Mouse (Mus musculus) myocyte (in vitro differentiated cells): ENCODE measurements at regions not wholly inside any gene's neighbourhood (a gene's known extent, or its start where the extent isn't known, plus 50 kb on each side); places are given as distances from the start of the nearest gene placed in this dataset.

ENCODE experiments used
- CEBPB ChIP-seq: IDR thresholded peaks from 2 replicates; pipeline ENCODE4 v1.6.1; 2011; ENCODE audit warnings: mild to moderate bottlenecking, moderate library complexity; ENCODE audit not compliant: poor library complexity, insufficient read depth, severe bottlenecking
- E2F4 ChIP-seq: IDR thresholded peaks from one replicate; pipeline ENCODE4 v1.6.1; 2011; ENCODE audit warnings: mild to moderate bottlenecking, control low read depth, moderate library complexity; ENCODE audit not compliant: insufficient read depth
- MYOD1 ChIP-seq, 3 experiments: IDR thresholded peaks; one replicate each; pipeline ENCODE4 v1.6.1; 2011; ENCODE audit warnings: control low read depth in 2 of 3, low read depth in 2 of 3, mild to moderate bottlenecking in 2 of 3, moderate library complexity in 1 of 3; ENCODE audit not compliant: insufficient read length in 2 of 3, control insufficient read depth in 1 of 3
- POLR2A ChIP-seq: IDR thresholded peaks from one replicate; pipeline ENCODE4 v1.6.1; 2011; ENCODE audit warnings: low read depth, mild to moderate bottlenecking, control low read depth, moderate library complexity; ENCODE audit not compliant: insufficient read length
- POLR2AphosphoS2 ChIP-seq: IDR thresholded peaks from one replicate; pipeline ENCODE4 v1.6.1; 2011; ENCODE audit warnings: low read depth, control low read depth; ENCODE audit not compliant: insufficient read length
- USF1 ChIP-seq: IDR thresholded peaks from one replicate; pipeline ENCODE4 v1.6.1; 2011; ENCODE audit warnings: low read depth, mild to moderate bottlenecking, control low read depth, moderate library complexity

DNA sequence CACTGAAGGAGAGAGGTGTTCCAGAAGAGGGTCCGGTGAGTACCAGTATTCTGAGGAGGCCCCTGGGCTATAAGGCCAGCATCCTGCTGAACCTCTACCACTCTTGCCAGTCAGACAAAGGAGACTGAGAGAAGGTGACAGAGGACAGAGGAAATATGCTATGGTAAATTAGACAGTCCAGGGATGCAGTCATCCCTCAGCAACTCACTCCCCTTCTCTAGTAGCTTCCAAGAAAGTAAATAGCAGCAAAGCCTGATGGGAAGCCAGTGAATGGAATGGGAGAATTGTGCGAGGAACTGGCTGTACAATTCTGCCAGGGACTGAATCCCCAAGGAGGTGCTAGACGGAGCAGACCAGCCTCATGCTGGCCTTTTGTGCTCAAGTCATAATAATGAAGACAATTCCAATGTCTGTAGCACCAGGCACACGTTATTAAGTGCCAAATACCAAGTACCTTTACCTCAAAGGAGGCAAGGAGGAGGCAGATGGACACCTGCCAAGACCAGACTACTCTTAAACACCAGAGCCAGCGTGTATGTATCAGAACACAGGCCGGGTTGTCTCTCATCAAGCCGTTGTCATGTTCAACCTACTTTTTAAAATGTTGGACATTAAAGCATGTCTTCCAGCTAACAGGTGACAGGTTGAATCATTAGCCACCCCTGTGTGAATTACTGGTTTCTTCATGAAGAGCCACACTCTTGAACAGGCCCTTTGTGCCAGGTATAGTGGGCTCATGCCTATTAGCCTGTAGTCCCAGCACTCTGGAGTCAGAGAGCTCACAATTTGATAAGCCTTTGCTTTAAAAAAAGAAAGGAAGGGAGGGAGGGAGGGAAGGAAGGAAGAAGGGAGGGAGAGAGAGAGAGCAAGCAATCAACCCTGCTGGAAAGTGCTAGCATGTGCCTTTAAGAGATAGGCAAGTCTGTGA lies 74.4 kb upstream of the Frmd6 start:
- TF ChIP-seq E2F4 (no peak), POLR2A (no peak), MYOD1 (IDR thresholded peaks at IDR 0.05; ENCODE audit: control insufficient read depth in 1 of 3, insufficient read length in 2 of 3, low read depth in 2 of 3) (no peak), USF1 (no peak), POLR2AphosphoS2 (no peak), CEBPB (no peak)
